Mouse (Mus musculus) E14TG2a.4 (cell line): ENCODE data around the gene Cggbp1.

Experiments used
- H3K27me3 ChIP-seq: 2 replicates; pipeline ENCODE4 v1.6.1; 2014; ENCODE audit warnings: low read length, control low read depth; ENCODE audit not compliant: insufficient read depth
- H3K36me3 ChIP-seq: 2 replicates; pipeline ENCODE4 v1.6.1; 2014; ENCODE audit warnings: low read length, control low read depth; ENCODE audit not compliant: insufficient read depth
- H3K4me1 ChIP-seq: replicated peaks from 2 replicates; pipeline ENCODE4 v1.6.1; 2014; ENCODE audit warnings: low read depth, low read length, control low read depth
- H3K4me3 ChIP-seq: replicated peaks from 2 replicates; pipeline ENCODE4 v1.5.1; 2014; ENCODE audit warnings: mild to moderate bottlenecking, low read length
- H3K9me3 ChIP-seq: 2 replicates; pipeline ENCODE4 v1.6.1; 2014; ENCODE audit warnings: low read length, control low read depth
- CTCF ChIP-seq: conservative IDR thresholded peaks from 2 replicates; pipeline ENCODE4 v1.5.1; 2014; ENCODE audit warnings: low read length
- NANOG ChIP-seq: IDR thresholded peaks from 2 replicates; pipeline ENCODE4 v1.6.1; 2014; ENCODE audit warnings: borderline replicate concordance, low read length, mixed read lengths
- POU5F1 ChIP-seq: IDR thresholded peaks from 2 replicates; pipeline ENCODE4 v1.6.1; 2014; ENCODE audit warnings: low read length, borderline replicate concordance

Gene Cggbp1

GRCm38 (mm10) chr16:64899084-64899483 is 47.3 kb downstream of the Cggbp1 start:
- peaks cover 7% of the 10 kb centered on the region for H3K9me3 ChIP-seq
- H3K27me3 ChIP-seq = no peaks in the 10 kb centered on the region
- peak; percentile 33 for TF ChIP-seq CTCF
- no peak for TF ChIP-seq NANOG
- H3K4me1 ChIP-seq = peaks cover 8% of the 10 kb centered on the region
- no peaks in the 10 kb centered on the region for H3K36me3 ChIP-seq
- no peak overlapping the region for H3K4me3 ChIP-seq

- H3K36me3 ChIP-seq = no peaks in the 10 kb centered on the region
- TF ChIP-seq CTCF = no peak
- TF ChIP-seq POU5F1 = no peak
- TF ChIP-seq NANOG = no peak
- no peaks in the 10 kb centered on the region for H3K27me3 ChIP-seq
- no peaks in the 10 kb centered on the region for H3K9me3 ChIP-seq
- peaks cover 5% of the 10 kb centered on the region for H3K4me1 ChIP-seq
- H3K4me3 ChIP-seq = no peak overlapping the region
Observed at GRCm38 (mm10) chr16:64903328-64903727, 51.5 kb downstream of the Cggbp1 start.

GRCm38 (mm10) chr16:64907112-64907511 is 55.3 kb downstream of the Cggbp1 start:
- Histone ChIP-seq H3K27me3 (no peaks in the 10 kb centered on the region), H3K4me1 (peaks cover 10% of the 10 kb centered on the region), H3K4me3 (no peak overlapping the region), H3K9me3 (no peaks in the 10 kb centered on the region), H3K36me3 (no peaks in the 10 kb centered on the region)
- TF ChIP-seq POU5F1 = no peak
- TF ChIP-seq NANOG = no peak
- 0 out of 2 replicates have a peak, but pooled peaks have one; percentile 14 for TF ChIP-seq CTCF

GRCm38 (mm10) chr16:64908747-64909146 is 57.0 kb downstream of the Cggbp1 start:
- H3K4me3 ChIP-seq = no peak overlapping the region
- no peaks in the 10 kb centered on the region for H3K36me3 ChIP-seq
- no peaks in the 10 kb centered on the region for H3K27me3 ChIP-seq
- TF ChIP-seq NANOG = no peak
- no peak for TF ChIP-seq CTCF
- no peak for TF ChIP-seq POU5F1
- H3K4me1 ChIP-seq = peaks cover 5% of the 10 kb centered on the region; the same call in 1 of the 2 replicates
- H3K9me3 ChIP-seq = no peaks in the 10 kb centered on the region
